Mouse (Mus musculus): ENCODE measurements around the gene Rrm2.

DNA sequence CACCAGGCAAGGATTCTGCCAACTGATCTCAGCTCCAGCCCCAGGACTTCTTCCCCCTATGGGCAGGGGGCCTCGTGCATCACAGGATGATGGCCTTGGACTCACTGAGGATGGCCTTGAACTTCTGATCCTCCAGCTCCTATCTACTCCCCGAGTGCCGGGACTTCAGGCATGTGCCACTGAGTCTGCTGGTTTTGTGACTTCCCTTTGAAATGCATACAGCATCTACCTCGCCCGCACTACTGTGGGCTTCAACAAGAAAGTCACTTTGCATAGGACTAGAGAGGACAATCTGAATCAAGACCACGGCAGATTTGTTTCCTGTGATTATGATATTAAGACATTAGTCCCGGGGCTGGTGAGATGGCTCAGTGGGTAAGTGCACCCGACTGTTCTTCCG, 47.4 kb downstream of the Rrm2 start:
- TF ChIP-seq POLR2A (IDR thresholded peaks at IDR 0.05; ENCODE audit: borderline replicate concordance, extremely low read depth, low read depth, low read length) (no peak), CTCF (IDR thresholded peaks at IDR 0.05; ENCODE audit: insufficient read depth, low read length) (no peak)
